Mouse (Mus musculus): ENCODE data around the gene Ppp1r12b. TPM values are rescaled to one million over a fixed set of nuclear protein-coding genes. Genes with fewer than 3 reads are reported as not detected.
"Not testable (repeated sequence)": the region's sequence is repeated elsewhere in the genome, so short reads cannot be mapped to it uniquely, and the experiment has no call there.

Gene Ppp1r12b
- polyA plus RNA-seq, 1 experiment, result 4.4 TPM

- Histone ChIP-seq H3K27me3 (ENCODE audit: control insufficient read depth, insufficient read depth, insufficient read length) (no peaks in the 10 kb centered on the region), H3ac (ENCODE audit: control insufficient read depth, insufficient read length) (no peak overlapping the region), H3K36me3 (ENCODE audit: control insufficient read depth, insufficient read depth) (peaks cover 5% of the 10 kb centered on the region), H3K4me2 (ENCODE audit: low read depth) (no peak overlapping the region), H3K4me3 (no peak overlapping the region), H3K79me2 (ENCODE audit: control insufficient read depth, insufficient read depth) (no peaks in the 10 kb centered on the region)
- TF ChIP-seq SRF (IDR thresholded peaks at IDR 0.05; ENCODE audit: control insufficient read depth, insufficient read length, low read depth), result no peak
- no peak for TF ChIP-seq MAX (IDR thresholded peaks at IDR 0.05; ENCODE audit: low read depth)
- no peak for TF ChIP-seq MYOG (IDR thresholded peaks at IDR 0.05; ENCODE audit: control insufficient read depth in 1 of 3, insufficient read depth in 1 of 3, insufficient read length in 2 of 3, low read depth in 2 of 3)
- TF ChIP-seq MYOD1 (IDR thresholded peaks at IDR 0.05; ENCODE audit: control insufficient read depth in 1 of 3, insufficient read length in 2 of 3, low read depth in 2 of 3), result no peak
- no peak for TF ChIP-seq REST (IDR thresholded peaks at IDR 0.05; ENCODE audit: insufficient read depth, insufficient read length)
- TF ChIP-seq POLR2A (IDR thresholded peaks at IDR 0.05; ENCODE audit: insufficient read length, low read depth), result no peak
- no peak for TF ChIP-seq USF1 (IDR thresholded peaks at IDR 0.05; ENCODE audit: low read depth)
- TF ChIP-seq TCF3 (IDR thresholded peaks at IDR 0.05; ENCODE audit: insufficient read length, low read depth), result no peak
- no peak for TF ChIP-seq TCF12 (IDR thresholded peaks at IDR 0.05; ENCODE audit: insufficient read depth, poor library complexity, severe bottlenecking)
These were observed 107.9 kb downstream of the Ppp1r12b start for GRCm38 (mm10) chr1:134847851-134848250.

DNA sequence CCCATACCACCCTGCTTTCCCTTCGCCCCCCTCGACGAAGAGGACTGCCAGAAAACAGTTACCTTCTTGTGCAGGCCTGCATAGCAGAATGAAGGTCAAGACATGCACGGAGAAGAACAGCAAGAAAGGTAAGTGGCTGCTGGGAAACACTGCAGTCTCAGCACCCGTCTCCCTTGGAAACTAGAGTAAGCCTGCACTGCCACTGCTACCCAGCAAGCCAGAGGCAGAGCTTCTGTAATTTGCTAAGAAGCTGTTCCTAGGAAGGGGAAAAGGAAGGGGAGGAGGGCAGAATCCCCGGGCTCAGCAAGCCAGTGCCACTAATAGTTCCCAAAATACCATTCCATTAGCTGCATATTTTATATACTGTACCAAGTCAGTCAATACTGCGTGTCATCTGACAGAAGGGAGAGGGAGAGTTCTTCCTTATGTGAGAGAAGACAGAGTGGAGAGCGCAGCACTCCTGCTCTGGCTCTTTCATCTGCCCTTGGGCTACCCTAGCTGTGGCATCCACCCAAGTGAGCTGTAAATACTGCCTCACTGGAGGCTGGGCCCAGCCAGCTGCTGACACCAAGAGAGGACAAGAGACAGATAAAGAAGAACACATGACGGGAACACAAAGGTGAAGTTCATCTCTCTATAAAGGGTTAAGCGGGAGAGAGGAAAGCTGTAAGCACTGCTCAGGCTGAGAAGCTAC lies 109.3 kb downstream of the Ppp1r12b start:
- Histone ChIP-seq H3ac (ENCODE audit: control insufficient read depth, insufficient read length) (no peak overlapping the region), H3K4me2 (ENCODE audit: low read depth) (no peak overlapping the region), H3K36me3 (ENCODE audit: control insufficient read depth, insufficient read depth) (peaks cover 9% of the 10 kb centered on the region), H3K4me3 (no peak overlapping the region), H3K27me3 (ENCODE audit: control insufficient read depth, insufficient read depth, insufficient read length) (no peaks in the 10 kb centered on the region), H3K79me2 (ENCODE audit: control insufficient read depth, insufficient read depth) (no peaks in the 10 kb centered on the region)
- TF ChIP-seq CEBPB (IDR thresholded peaks at IDR 0.05; ENCODE audit: insufficient read depth, poor library complexity, severe bottlenecking) (no peak), MYOD1 (IDR thresholded peaks at IDR 0.05; ENCODE audit: control insufficient read depth in 1 of 3, insufficient read length in 2 of 3, low read depth in 2 of 3) (no peak), TCF3 (IDR thresholded peaks at IDR 0.05; ENCODE audit: insufficient read length, low read depth) (no peak), POLR2AphosphoS2 (IDR thresholded peaks at IDR 0.05; ENCODE audit: insufficient read length, low read depth) (no peak)

DNA sequence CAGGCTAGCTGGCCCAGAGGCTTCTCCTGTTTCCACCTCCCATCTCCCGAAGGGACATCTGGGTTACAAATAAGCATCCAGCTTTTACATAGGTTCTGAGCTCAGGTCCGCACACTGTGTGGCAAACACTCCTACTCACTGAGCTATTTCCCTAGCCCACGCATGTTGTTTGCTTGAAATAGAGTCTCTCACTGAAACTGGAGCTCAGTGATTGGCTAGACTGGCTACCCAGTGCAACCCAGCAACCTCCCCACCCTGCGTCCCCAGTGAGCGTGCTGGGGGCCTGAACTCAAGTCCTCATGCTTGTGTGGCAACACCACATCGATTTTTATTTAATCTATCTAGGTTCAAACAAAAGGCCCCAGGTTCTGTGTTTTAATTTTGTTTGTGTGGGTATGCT lies 112.4 kb downstream of the Ppp1r12b start:
- Histone ChIP-seq H3K27me3 (ENCODE audit: control insufficient read depth, insufficient read depth, insufficient read length) (no peaks in the 10 kb centered on the region), H3ac (ENCODE audit: control insufficient read depth, insufficient read length) (no peak overlapping the region), H3K36me3 (ENCODE audit: control insufficient read depth, insufficient read depth) (peaks cover 4% of the 10 kb centered on the region), H3K4me3 (no peak overlapping the region), H3K79me2 (ENCODE audit: control insufficient read depth, insufficient read depth) (no peaks in the 10 kb centered on the region), H3K4me2 (ENCODE audit: low read depth) (no peak overlapping the region)
- TF ChIP-seq MYOD1 (IDR thresholded peaks at IDR 0.05; ENCODE audit: control insufficient read depth in 1 of 3, insufficient read length in 2 of 3, low read depth in 2 of 3), result no peak
- TF ChIP-seq MYOG (IDR thresholded peaks at IDR 0.05; ENCODE audit: control insufficient read depth in 1 of 3, insufficient read depth in 1 of 3, insufficient read length in 2 of 3, low read depth in 2 of 3), result no peak
- no peak for TF ChIP-seq SRF (IDR thresholded peaks at IDR 0.05; ENCODE audit: control insufficient read depth, insufficient read length, low read depth)
- TF ChIP-seq E2F4 (IDR thresholded peaks at IDR 0.05; ENCODE audit: insufficient read depth), result no peak

DNA sequence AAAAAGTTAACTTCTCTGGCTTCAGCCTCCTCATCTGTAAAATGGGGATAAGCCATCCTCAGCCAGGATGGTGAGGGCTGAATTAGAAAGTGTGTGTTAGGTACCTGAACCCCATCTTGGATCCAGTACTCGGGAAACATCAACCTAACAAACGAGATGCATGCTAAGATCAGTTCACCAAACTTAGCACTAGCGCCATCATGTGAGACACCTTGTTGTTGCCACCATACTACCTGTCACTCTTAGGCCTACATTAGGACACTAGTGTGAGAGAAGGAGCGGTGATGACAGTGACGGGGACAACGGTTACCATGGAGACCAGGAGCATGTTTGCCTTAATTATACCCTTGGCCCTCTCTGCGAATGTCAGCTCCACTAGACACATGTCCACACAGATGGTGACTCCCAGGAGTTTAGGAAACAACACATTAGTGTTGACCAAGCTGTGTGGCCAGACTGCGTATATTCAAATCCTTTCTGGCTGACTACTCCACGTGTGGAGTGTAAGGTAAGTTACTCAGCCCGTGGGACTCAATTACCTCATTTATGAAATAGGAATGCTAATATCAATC lies 118.7 kb downstream of the Ppp1r12b start:
- H3K4me3 ChIP-seq, result no peak overlapping the region
- no peaks in the 10 kb centered on the region for H3K79me2 ChIP-seq (ENCODE audit: control insufficient read depth, insufficient read depth)
- no peak overlapping the region for H3ac ChIP-seq (ENCODE audit: control insufficient read depth, insufficient read length)
- H3K36me3 ChIP-seq (ENCODE audit: control insufficient read depth, insufficient read depth), result peaks cover 22% of the 10 kb centered on the region
- TF ChIP-seq USF1 (IDR thresholded peaks at IDR 0.05; ENCODE audit: low read depth) (no peak), POLR2A (IDR thresholded peaks at IDR 0.05; ENCODE audit: insufficient read length, low read depth) (no peak)
- no peaks in the 10 kb centered on the region for H3K27me3 ChIP-seq (ENCODE audit: control insufficient read depth, insufficient read depth, insufficient read length)
- H3K4me2 ChIP-seq (ENCODE audit: low read depth), result no peak overlapping the region

GRCm38 (mm10) chr1:134830881-134831280 lies 124.9 kb downstream of the Ppp1r12b start:
- H3K79me2 ChIP-seq (ENCODE audit: control insufficient read depth, insufficient read depth); H3K27me3 ChIP-seq (ENCODE audit: control insufficient read depth, insufficient read depth, insufficient read length); H3K4me2 ChIP-seq (ENCODE audit: low read depth); H3ac ChIP-seq (ENCODE audit: control insufficient read depth, insufficient read length); H3K4me3 ChIP-seq: not testable (repeated sequence)
- peaks cover 24% of the 10 kb centered on the region for H3K36me3 ChIP-seq (ENCODE audit: control insufficient read depth, insufficient read depth)

GRCm38 (mm10) chr1:134829635-134830034 lies 126.1 kb downstream of the Ppp1r12b start:
- TF ChIP-seq TCF12 (IDR thresholded peaks at IDR 0.05; ENCODE audit: insufficient read depth, poor library complexity, severe bottlenecking), result no peak
- no peak for TF ChIP-seq SRF (IDR thresholded peaks at IDR 0.05; ENCODE audit: control insufficient read depth, insufficient read length, low read depth)
- TF ChIP-seq CEBPB (IDR thresholded peaks at IDR 0.05; ENCODE audit: insufficient read depth, poor library complexity, severe bottlenecking), result no peak
- no peak for TF ChIP-seq MYOG (IDR thresholded peaks at IDR 0.05; ENCODE audit: control insufficient read depth in 1 of 3, insufficient read depth in 1 of 3, insufficient read length in 2 of 3, low read depth in 2 of 3)
- no peak for TF ChIP-seq MYOD1 (IDR thresholded peaks at IDR 0.05; ENCODE audit: control insufficient read depth in 1 of 3, insufficient read length in 2 of 3, low read depth in 2 of 3)
- no peak for TF ChIP-seq REST (IDR thresholded peaks at IDR 0.05; ENCODE audit: insufficient read depth, insufficient read length)
- no peak for TF ChIP-seq E2F4 (IDR thresholded peaks at IDR 0.05; ENCODE audit: insufficient read depth)
- no peak for TF ChIP-seq USF1 (IDR thresholded peaks at IDR 0.05; ENCODE audit: low read depth)
- no peak for TF ChIP-seq POLR2A (IDR thresholded peaks at IDR 0.05; ENCODE audit: insufficient read length, low read depth)
- no peak for TF ChIP-seq POLR2AphosphoS2 (IDR thresholded peaks at IDR 0.05; ENCODE audit: insufficient read length, low read depth)
- no peak for TF ChIP-seq MAX (IDR thresholded peaks at IDR 0.05; ENCODE audit: low read depth)
- no peak for TF ChIP-seq TCF3 (IDR thresholded peaks at IDR 0.05; ENCODE audit: insufficient read length, low read depth)
- no peak overlapping the region for H3ac ChIP-seq (ENCODE audit: control insufficient read depth, insufficient read length)
- no peaks in the 10 kb centered on the region for H3K27me3 ChIP-seq (ENCODE audit: control insufficient read depth, insufficient read depth, insufficient read length)
- H3K4me3 ChIP-seq, result no peak overlapping the region
- H3K36me3 ChIP-seq (ENCODE audit: control insufficient read depth, insufficient read depth), result peaks cover 17% of the 10 kb centered on the region
- no peaks in the 10 kb centered on the region for H3K79me2 ChIP-seq (ENCODE audit: control insufficient read depth, insufficient read depth)
- H3K4me2 ChIP-seq (ENCODE audit: low read depth), result no peak overlapping the region
